Mouse (Mus musculus) heart, adult 2 months (tissue): ENCODE measurements at regions not wholly inside any gene's neighbourhood (a gene's known extent, or its start where the extent isn't known, plus 50 kb on each side); places are given as distances from the start of the nearest gene placed in this dataset.

Source experiments
- DNase-seq, 2 experiments: peaks; one replicate each; pipeline ENCODE4 v3.0.0; 2021
- H3K27ac ChIP-seq: fragments of 200-600 bp; 2 replicates; pipeline ENCODE4 v1.8.1; 2022
- H3K27me3 ChIP-seq: fragments of 200-500 bp; 2 replicates; pipeline ENCODE4 v1.6.1; 2012; ENCODE audit warnings: mild to moderate bottlenecking, low read length, inconsistent platforms, mixed read lengths; ENCODE audit not compliant: control insufficient read depth, insufficient read depth
- H3K36me3 ChIP-seq: fragments of 200-500 bp; 2 replicates; pipeline ENCODE4 v1.6.1; 2012; ENCODE audit warnings: low read length, inconsistent platforms; ENCODE audit not compliant: control insufficient read depth, insufficient read depth
- H3K4me1 ChIP-seq: fragments of 200-500 bp; 2 replicates; pipeline ENCODE4 v1.6.1; 2011; ENCODE audit warnings: low read length; ENCODE audit not compliant: control insufficient read depth, insufficient read depth
- H3K4me3 ChIP-seq: fragments of 200-600 bp; 2 replicates; pipeline ENCODE4 v1.8.1; 2022
- H3K79me2 ChIP-seq: fragments of 200-500 bp; replicated peaks from 2 replicates; pipeline ENCODE4 v1.6.1; 2012; ENCODE audit warnings: mild to moderate bottlenecking, inconsistent platforms, low read length, moderate library complexity, mixed read lengths; ENCODE audit not compliant: control insufficient read depth, insufficient read depth
- H3K9ac ChIP-seq: fragments of 200-500 bp; 2 replicates; pipeline ENCODE4 v1.6.1; 2012; ENCODE audit warnings: low read depth, mild to moderate bottlenecking, control low read depth, inconsistent platforms, low read length, mixed read lengths
- CTCF ChIP-seq: fragments of 200-600 bp; IDR thresholded peaks from 2 replicates; pipeline ENCODE4 v1.8.1; 2022; ENCODE audit warnings: antibody characterized with exemption, mild to moderate bottlenecking, moderate library complexity
- EP300 ChIP-seq: fragments of 200-500 bp; IDR thresholded peaks from 2 replicates; pipeline ENCODE4 v1.6.1; 2011; ENCODE audit warnings: low read depth, low read length, control low read depth; ENCODE audit not compliant: insufficient read depth
- POLR2A ChIP-seq: fragments of 200-500 bp; IDR thresholded peaks from 2 replicates; pipeline ENCODE4 v1.6.1; 2011; ENCODE audit warnings: mild to moderate bottlenecking, low read depth, low read length, control low read depth; ENCODE audit not compliant: insufficient read depth
- WGBS: fragments of 180-500 bp; shearing (Covaris S2); methylation state at CpG from one replicate; pipeline ENCODE4 v1.1.7; 2018; 5-methylcytosine and 5-hydroxymethylcytosine counted together
- intact Hi-C: fragments of 180-260 bp; cut with DNase I; formaldehyde crosslinking; loops from one replicate; pipeline ENCODE4 v1.15.1; 2025

GRCm38 (mm10) chr9:61695821-61696220 is 218.5 kb downstream of the Rplp1 start:
- Histone ChIP-seq H3K79me2 (no peaks in the 10 kb centered on the region), H3K4me1 (no peaks in the 10 kb centered on the region; the same call in 1 of the 2 replicates), H3K36me3 (no peaks in the 10 kb centered on the region), H3K9ac (no peak overlapping the region), H3K27ac (no peak overlapping the region), H3K27me3 (no peaks in the 10 kb centered on the region; the same call in 1 of the 2 replicates), H3K4me3 (no peak overlapping the region)
- no peak for TF ChIP-seq CTCF
- no peak for TF ChIP-seq POLR2A
- no peak for TF ChIP-seq EP300
- no peak for DNase-seq
- WGBS = 88% methylated on average over 2 of the region's 2 CpGs
- intact Hi-C loops = loop anchor here (1.0 to 10.0 kb wide), 4 partner anchors 141 to 678 kb away; no protein-coding TSS in a partner anchor

DNA sequence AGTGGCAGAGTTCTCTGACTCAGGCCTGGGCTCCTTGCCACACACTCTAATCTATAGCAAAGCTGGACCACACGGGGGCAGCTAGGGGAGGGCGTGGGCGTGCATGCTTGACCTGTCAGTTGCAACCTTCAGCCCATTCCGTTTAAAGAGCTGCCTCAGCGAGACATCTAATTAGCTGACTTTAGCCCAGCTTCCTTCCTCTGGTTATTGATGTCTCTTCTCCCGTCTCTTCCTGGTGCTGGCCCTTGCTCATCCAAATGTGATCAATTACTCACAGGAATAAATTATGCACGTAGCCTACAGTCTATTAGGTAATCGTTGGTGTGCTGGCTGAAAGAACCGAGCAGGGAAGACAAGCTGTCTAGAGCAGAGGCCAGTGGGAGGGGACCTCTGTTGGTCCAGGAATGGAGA is 219.0 kb downstream of the Rplp1 start:
- intact Hi-C loops = loop anchor here (5.0 to 10.0 kb wide), 3 partner anchors 141 to 418 kb away; no protein-coding TSS in a partner anchor
- H3K4me3 ChIP-seq = no peak overlapping the region
- no peaks in the 10 kb centered on the region for H3K36me3 ChIP-seq
- H3K9ac ChIP-seq = no peak overlapping the region
- no peak overlapping the region for H3K27ac ChIP-seq
- DNase-seq = peak in 1 of 2 experiments; percentile 38
- H3K79me2 ChIP-seq = no peaks in the 10 kb centered on the region
- WGBS = 21% methylated on average over 9 of the region's 9 CpGs
- TF ChIP-seq EP300 (no peak), POLR2A (no peak), CTCF (0 out of 2 replicates have a peak, but pooled peaks have one; percentile 20)
- no peaks in the 10 kb centered on the region; the same call in 1 of the 2 replicates for H3K4me1 ChIP-seq
- H3K27me3 ChIP-seq = no peaks in the 10 kb centered on the region; the same call in 1 of the 2 replicates

DNA sequence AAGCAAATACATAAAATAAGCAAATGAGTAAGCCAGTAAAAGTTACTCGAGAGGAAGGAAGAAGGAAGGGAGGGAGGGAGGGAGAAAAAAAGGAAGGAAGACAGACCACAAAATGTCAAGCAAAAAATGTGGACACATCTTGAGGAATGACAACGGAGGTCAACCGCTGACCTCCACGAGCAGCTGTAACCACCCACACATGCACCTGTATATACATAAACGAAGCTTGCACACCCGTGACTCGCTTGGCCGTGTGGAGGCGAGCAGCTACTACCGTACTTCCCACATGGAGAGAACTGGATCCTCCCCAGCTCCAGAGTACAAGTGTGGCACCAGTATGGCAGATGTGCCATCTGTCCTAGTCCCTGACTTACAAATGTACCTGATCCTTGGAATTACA is 220.1 kb downstream of the Rplp1 start:
- TF ChIP-seq CTCF = no peak
- TF ChIP-seq EP300 = no peak
- TF ChIP-seq POLR2A = no peak
- no peaks in the 10 kb centered on the region; the same call in 1 of the 2 replicates for H3K27me3 ChIP-seq
- intact Hi-C loops = loop anchor here (10.0 kb wide), 1 partner anchor 139 kb away; no protein-coding TSS in a partner anchor

DNA sequence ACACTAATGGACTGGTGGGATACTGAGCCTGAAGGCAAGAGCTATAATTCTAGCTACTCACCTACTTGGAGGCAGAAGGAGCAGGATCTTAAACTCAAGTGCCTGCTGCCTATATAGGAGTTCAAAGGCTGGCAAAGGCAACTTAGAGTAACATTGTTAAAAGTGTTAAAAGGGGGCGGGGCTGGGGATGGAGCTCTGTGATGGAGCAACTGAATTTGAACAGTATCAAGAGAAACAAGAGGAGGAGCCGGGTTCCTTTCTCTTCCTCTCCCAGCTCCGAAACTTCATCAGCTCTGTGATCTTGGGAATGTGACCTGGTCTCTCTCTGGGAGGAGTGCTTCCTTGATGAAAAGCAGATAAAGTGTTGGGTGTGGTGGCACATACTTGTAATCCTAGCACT is 223.6 kb downstream of the Rplp1 start:
- no peaks in the 10 kb centered on the region for H3K79me2 ChIP-seq
- DNase-seq = no peak
- WGBS = 65% methylated on average over 3 of the region's 3 CpGs

More for the DNA sequence above, 220.1 kb downstream of the Rplp1 start:
- no peak overlapping the region for H3K9ac ChIP-seq
- no peak for DNase-seq
- WGBS = 78% methylated on average over 10 of the region's 10 CpGs
- no peak overlapping the region for H3K27ac ChIP-seq
- no peaks in the 10 kb centered on the region; the same call in 1 of the 2 replicates for H3K4me1 ChIP-seq
- no peak overlapping the region for H3K4me3 ChIP-seq
- no peaks in the 10 kb centered on the region for H3K79me2 ChIP-seq
- no peaks in the 10 kb centered on the region for H3K36me3 ChIP-seq

DNA sequence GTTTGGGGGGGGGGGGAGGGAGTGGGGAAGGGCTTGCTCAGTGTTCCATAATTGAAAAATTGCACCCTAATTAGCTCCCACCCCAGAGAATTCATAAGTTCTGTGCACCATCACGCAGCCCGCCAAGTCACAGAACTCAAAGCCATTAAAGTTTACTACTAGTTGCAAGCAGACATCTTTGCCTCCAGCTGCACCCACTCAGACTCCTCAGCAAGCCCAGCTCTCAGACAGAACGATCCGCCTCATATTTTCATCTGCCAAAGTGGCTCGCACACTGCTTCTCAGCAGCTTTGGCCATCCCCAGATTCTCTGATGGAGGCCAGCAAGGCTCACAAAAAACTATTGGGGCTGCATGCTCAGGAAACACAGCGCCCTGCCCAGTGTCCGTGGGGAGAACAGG is 224.4 kb downstream of the Rplp1 start:
- Histone ChIP-seq H3K9ac (no peak overlapping the region), H3K79me2 (no peaks in the 10 kb centered on the region), H3K36me3 (no peaks in the 10 kb centered on the region), H3K4me3 (no peak overlapping the region), H3K27me3 (no peaks in the 10 kb centered on the region), H3K4me1 (no peaks in the 10 kb centered on the region; the same call in 1 of the 2 replicates), H3K27ac (no peak overlapping the region)
- peak; percentile 53 to 71 for DNase-seq
- intact Hi-C loops = loop anchor here (5.0 to 10.0 kb wide), 2 partner anchors 135 to 243 kb away; no protein-coding TSS in a partner anchor
- no peak for TF ChIP-seq POLR2A
- WGBS = 76% methylated on average over 7 of the region's 7 CpGs

More for the DNA sequence above, 223.6 kb downstream of the Rplp1 start:
- TF ChIP-seq CTCF = no peak
- no peak for TF ChIP-seq POLR2A
- TF ChIP-seq EP300 = no peak
- Histone ChIP-seq H3K27ac (no peak overlapping the region), H3K27me3 (no peaks in the 10 kb centered on the region), H3K36me3 (no peaks in the 10 kb centered on the region), H3K9ac (no peak overlapping the region), H3K4me1 (no peaks in the 10 kb centered on the region; the same call in 1 of the 2 replicates), H3K4me3 (no peak overlapping the region)
- intact Hi-C loops = loop anchor here (10.0 kb wide), 1 partner anchor 136 kb away; no protein-coding TSS in a partner anchor

GRCm38 (mm10) chr9:61689516-61689915 is 224.8 kb downstream of the Rplp1 start:
- Histone ChIP-seq H3K9ac (no peak overlapping the region), H3K27me3 (no peaks in the 10 kb centered on the region), H3K4me3 (no peak overlapping the region), H3K79me2 (no peaks in the 10 kb centered on the region), H3K27ac (no peak overlapping the region), H3K36me3 (no peaks in the 10 kb centered on the region), H3K4me1 (no peaks in the 10 kb centered on the region; the same call in 1 of the 2 replicates)
- intact Hi-C loops = loop anchor here (5.0 kb wide), 1 partner anchor 242 kb away; no protein-coding TSS in a partner anchor
- TF ChIP-seq EP300 (no peak), CTCF (no peak), POLR2A (no peak)
- no peak for DNase-seq
- WGBS = 48% methylated on average over 5 of the region's 5 CpGs
